Mouse (Mus musculus) hindbrain, embryonic 15.5 days (tissue): ENCODE data around the gene Spag9. TPM values are rescaled to one million over a fixed set of nuclear protein-coding genes. Genes with fewer than 3 reads are reported as not detected.
"Not testable (repeated sequence)": the region's sequence is repeated elsewhere in the genome, so short reads cannot be mapped to it uniquely, and the experiment has no call there.

Source experiments
- ATAC-seq: fragments of 200-750 bp; cut with Nextera tagmentation; 2 replicates; pipeline ENCODE4 v1.8.0; 2017; ENCODE audit warnings: low read depth, moderate number of reproducible peaks, moderate TSS enrichment; ENCODE audit not compliant: low FRiP score
- H3K27ac ChIP-seq: fragments of 300-500 bp; sonication (generic); replicated peaks from 2 replicates; pipeline ENCODE4 v1.5.1; 2015; ENCODE audit warnings: mild to moderate bottlenecking, inconsistent platforms
- H3K27me3 ChIP-seq: fragments of 300-500 bp; sonication (generic); 2 replicates; pipeline ENCODE4 v1.6.1; 2015; ENCODE audit warnings: control low read depth, inconsistent platforms
- H3K36me3 ChIP-seq: fragments of 300-500 bp; sonication (generic); 2 replicates; pipeline ENCODE4 v1.6.1; 2015; ENCODE audit warnings: control low read depth, inconsistent platforms
- H3K4me1 ChIP-seq: fragments of 300-500 bp; sonication (generic); replicated peaks from 2 replicates; pipeline ENCODE4 v1.6.1; 2015; ENCODE audit warnings: control low read depth, inconsistent platforms
- H3K4me2 ChIP-seq: fragments of 300-500 bp; sonication (generic); 2 replicates; pipeline ENCODE4 v1.6.1; 2015; ENCODE audit warnings: moderate library complexity, mild to moderate bottlenecking, inconsistent platforms
- H3K4me3 ChIP-seq: fragments of 300-500 bp; sonication (generic); 2 replicates; pipeline ENCODE4 v1.5.1; 2015; ENCODE audit warnings: mild to moderate bottlenecking, inconsistent platforms
- H3K9ac ChIP-seq: fragments of 300-500 bp; sonication (generic); 2 replicates; pipeline ENCODE4 v1.6.1; 2015; ENCODE audit warnings: inconsistent platforms
- H3K9me3 ChIP-seq: fragments of 300-500 bp; sonication (generic); 2 replicates; pipeline ENCODE4 v1.6.1; 2016; ENCODE audit warnings: control low read depth, inconsistent platforms
- WGBS: fragments of 180-500 bp; shearing (Covaris S2); methylation state at CpG from one replicate; pipeline ENCODE4 v1.1.7; 2015; 5-methylcytosine and 5-hydroxymethylcytosine counted together
- polyA plus RNA-seq: library from polyadenylated mRNA; unstranded; fragments of >200 nt; fragmentation: Nextera tagmentation; extraction: Ambion mirVana; gene quantifications from 2 replicates; pipeline ENCODE4 v1.2.1, GENCODE M21; 2015

The Spag9 gene
- polyA plus RNA-seq, 1 experiment from 2014 or later = 77.4 TPM

DNA sequence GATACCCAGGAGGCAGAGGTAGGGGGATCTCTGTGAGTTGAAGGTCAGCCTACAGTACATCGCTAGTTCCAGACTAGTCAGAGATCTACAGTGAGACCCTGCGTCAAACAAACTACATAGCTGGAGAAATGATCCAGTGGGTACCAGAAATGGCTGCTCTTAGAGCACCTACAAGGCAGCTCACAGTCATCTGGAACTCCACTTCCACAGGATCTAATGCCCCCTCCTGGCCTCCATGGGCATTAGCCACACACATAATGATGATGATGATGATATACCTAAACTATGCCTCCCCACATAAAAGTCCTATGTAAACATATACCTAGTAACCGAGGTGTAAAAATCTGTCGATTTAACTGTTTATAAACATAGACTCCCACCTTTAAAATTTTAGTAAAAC is 77.4 kb downstream of the Spag9 start:
- Histone ChIP-seq H3K9me3 (no peaks in the 10 kb centered on the region), H3K9ac (no peak overlapping the region), H3K4me2 (no peak overlapping the region), H3K36me3 (peaks cover 50% of the 10 kb centered on the region), H3K27me3 (no peaks in the 10 kb centered on the region), H3K4me1 (no peaks in the 10 kb centered on the region), H3K27ac (no peak overlapping the region), H3K4me3 (no peak overlapping the region)
- WGBS = 93% methylated on average over 4 of the region's 4 CpGs
- no peak for ATAC-seq

GRCm38 (mm10) chr11:94086966-94087365 is 91.1 kb downstream of the Spag9 start:
- H3K27ac ChIP-seq, H3K9ac ChIP-seq, H3K27me3 ChIP-seq, ATAC-seq, H3K4me3 ChIP-seq, H3K4me1 ChIP-seq, H3K9me3 ChIP-seq, H3K4me2 ChIP-seq: not testable (repeated sequence)
- WGBS = 75% methylated on average over 2 of the region's 2 CpGs
- peaks cover 78% of the 10 kb centered on the region for H3K36me3 ChIP-seq

- Histone ChIP-seq H3K4me3 (no peak overlapping the region), H3K36me3 (peaks cover 78% of the 10 kb centered on the region), H3K27ac (no peak overlapping the region), H3K27me3 (no peaks in the 10 kb centered on the region), H3K4me1 (no peaks in the 10 kb centered on the region), H3K4me2 (no peak overlapping the region), H3K9ac (no peak overlapping the region), H3K9me3 (no peaks in the 10 kb centered on the region)
- 82% methylated on average over 4 of the region's 4 CpGs for WGBS
- no peak for ATAC-seq
Measured at GRCm38 (mm10) chr11:94090496-94090895, 94.6 kb downstream of the Spag9 start.

DNA sequence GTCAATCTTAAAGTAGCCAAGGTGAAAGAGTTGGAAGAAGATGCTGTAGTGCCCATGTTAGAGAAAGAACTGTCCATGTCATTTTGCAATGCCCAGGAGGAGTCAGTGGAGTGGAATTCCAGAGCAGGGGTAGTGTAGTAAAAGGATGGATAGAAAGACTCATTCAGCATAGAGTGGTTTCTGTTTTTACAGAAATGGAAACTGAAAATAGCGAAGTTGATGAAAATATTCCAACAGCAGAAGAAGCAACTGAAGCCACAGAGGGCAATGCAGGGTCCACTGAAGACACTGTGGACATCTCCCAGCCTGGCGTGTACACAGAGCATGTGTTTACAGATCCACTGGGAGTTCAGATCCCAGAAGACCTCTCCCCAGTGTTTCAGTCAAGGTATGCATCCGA is 101.6 kb downstream of the Spag9 start:
- Histone ChIP-seq H3K4me3 (no peak overlapping the region), H3K36me3 (peaks cover 81% of the 10 kb centered on the region), H3K9ac (no peak overlapping the region), H3K27me3 (no peaks in the 10 kb centered on the region), H3K4me2 (no peak overlapping the region), H3K27ac (no peak overlapping the region), H3K4me1 (no peaks in the 10 kb centered on the region), H3K9me3 (no peaks in the 10 kb centered on the region)
- ATAC-seq = no peak
- WGBS = 91% methylated on average over 3 of the region's 3 CpGs

GRCm38 (mm10) chr11:94098840-94099239 is 102.9 kb downstream of the Spag9 start:
- Histone ChIP-seq H3K9me3 (no peaks in the 10 kb centered on the region), H3K27ac (no peak overlapping the region), H3K4me2 (no peak overlapping the region), H3K4me3 (no peak overlapping the region), H3K36me3 (peaks cover 79% of the 10 kb centered on the region), H3K4me1 (no peaks in the 10 kb centered on the region), H3K9ac (no peak overlapping the region), H3K27me3 (no peaks in the 10 kb centered on the region)
- ATAC-seq = no peak
- 94% methylated on average over 5 of the region's 5 CpGs for WGBS

- H3K27ac ChIP-seq = no peak overlapping the region
- H3K36me3 ChIP-seq = peaks cover 65% of the 10 kb centered on the region
- H3K27me3 ChIP-seq = no peaks in the 10 kb centered on the region
- no peak for ATAC-seq
- no peak overlapping the region for H3K9ac ChIP-seq
- H3K4me3 ChIP-seq = no peak overlapping the region
- H3K4me1 ChIP-seq = no peaks in the 10 kb centered on the region
- WGBS = 93% methylated on average over 2 of the region's 2 CpGs
- H3K4me2 ChIP-seq = no peak overlapping the region
- no peaks in the 10 kb centered on the region for H3K9me3 ChIP-seq
Measured at GRCm38 (mm10) chr11:94113795-94114194, 117.9 kb downstream of the Spag9 start.

- no peak overlapping the region for H3K4me3 ChIP-seq
- no peaks in the 10 kb centered on the region for H3K4me1 ChIP-seq
- no peaks in the 10 kb centered on the region for H3K9me3 ChIP-seq
- 97% methylated on average over 5 of the region's 5 CpGs for WGBS
- no peak overlapping the region for H3K27ac ChIP-seq
- no peak overlapping the region for H3K4me2 ChIP-seq
- H3K9ac ChIP-seq = no peak overlapping the region
- H3K36me3 ChIP-seq = peaks cover 68% of the 10 kb centered on the region
- ATAC-seq = no peak
- no peaks in the 10 kb centered on the region for H3K27me3 ChIP-seq
Measured at GRCm38 (mm10) chr11:94115408-94115807, 119.5 kb downstream of the Spag9 start.

DNA sequence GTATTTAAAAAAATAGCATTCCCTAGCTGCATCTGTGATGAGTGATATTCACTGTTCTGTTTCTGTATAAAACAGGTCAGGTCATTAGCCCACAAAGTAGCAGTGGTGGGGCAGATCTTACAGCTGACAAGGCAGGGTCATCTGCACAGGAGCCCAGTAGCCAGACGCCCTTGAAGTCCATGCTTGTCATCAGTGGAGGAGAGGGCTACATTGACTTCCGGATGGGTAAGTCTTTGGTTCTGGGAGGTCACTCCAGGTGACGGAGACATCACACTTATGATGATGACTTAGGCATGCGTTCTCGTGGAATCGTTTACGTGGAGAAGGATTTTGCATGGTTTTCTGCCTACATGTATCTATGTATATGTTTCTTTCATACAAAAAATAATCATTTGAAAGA is 120.8 kb downstream of the Spag9 start:
- WGBS = 98% methylated on average over 7 of the region's 7 CpGs
- H3K4me2 ChIP-seq = no peak overlapping the region
- H3K9ac ChIP-seq = no peak overlapping the region
- no peak for ATAC-seq
- H3K9me3 ChIP-seq = no peaks in the 10 kb centered on the region
- no peaks in the 10 kb centered on the region for H3K27me3 ChIP-seq
- no peak overlapping the region for H3K4me3 ChIP-seq
- peaks cover 77% of the 10 kb centered on the region for H3K36me3 ChIP-seq
- no peaks in the 10 kb centered on the region for H3K4me1 ChIP-seq
- H3K27ac ChIP-seq = no peak overlapping the region

DNA sequence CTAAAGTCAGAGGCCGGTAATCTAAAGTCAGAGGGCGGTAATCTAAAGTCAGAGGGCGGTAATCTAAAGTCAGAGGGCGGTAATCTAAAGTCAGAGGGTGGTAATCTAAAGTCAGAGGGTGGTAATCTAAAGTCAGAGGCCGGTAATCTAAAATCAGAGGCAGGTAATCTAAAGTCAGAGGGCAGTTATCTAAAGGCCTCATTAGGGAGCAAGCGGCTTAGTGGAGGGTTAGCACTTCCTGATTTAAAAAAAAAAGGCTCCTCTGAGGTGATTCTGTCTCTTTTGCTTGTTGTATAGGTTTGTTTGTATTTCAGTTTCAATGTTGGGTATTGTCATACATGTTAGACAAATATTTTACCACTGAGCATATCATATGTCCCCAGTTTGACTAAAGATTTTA is 121.9 kb downstream of the Spag9 start:
- H3K4me2 ChIP-seq = no peak overlapping the region
- no peak overlapping the region for H3K9ac ChIP-seq
- no peak overlapping the region for H3K4me3 ChIP-seq
- 98% methylated on average over 6 of the region's 6 CpGs for WGBS
- H3K4me1 ChIP-seq = no peaks in the 10 kb centered on the region
- no peak for ATAC-seq
- peaks cover 77% of the 10 kb centered on the region for H3K36me3 ChIP-seq
- H3K27ac ChIP-seq = no peak overlapping the region
- no peaks in the 10 kb centered on the region for H3K27me3 ChIP-seq
- no peaks in the 10 kb centered on the region for H3K9me3 ChIP-seq

DNA sequence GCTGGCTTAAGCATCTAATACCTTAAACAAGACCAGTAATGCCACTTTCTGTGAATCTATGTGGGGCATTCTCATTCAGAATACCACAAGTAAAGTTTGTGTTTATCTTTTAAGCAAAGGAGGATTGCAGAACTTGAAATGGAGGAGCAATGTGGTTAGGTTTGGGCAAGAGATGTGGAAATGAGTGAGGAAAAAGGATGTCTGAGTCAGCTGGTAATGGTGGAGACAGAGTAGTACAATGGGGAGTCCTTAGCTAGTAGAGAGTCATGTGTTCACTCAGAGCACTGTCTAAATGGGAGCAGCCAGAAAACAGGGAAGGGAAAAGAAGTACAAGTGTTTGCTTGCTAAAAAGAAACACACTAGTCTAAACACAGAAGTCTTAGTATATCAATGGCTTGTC is 122.7 kb downstream of the Spag9 start:
- Histone ChIP-seq H3K36me3 (peaks cover 75% of the 10 kb centered on the region), H3K27ac (no peak overlapping the region), H3K4me1 (no peaks in the 10 kb centered on the region), H3K9ac (no peak overlapping the region), H3K27me3 (no peaks in the 10 kb centered on the region), H3K9me3 (no peaks in the 10 kb centered on the region), H3K4me3 (no peak overlapping the region), H3K4me2 (no peak overlapping the region)
- ATAC-seq = no peak

DNA sequence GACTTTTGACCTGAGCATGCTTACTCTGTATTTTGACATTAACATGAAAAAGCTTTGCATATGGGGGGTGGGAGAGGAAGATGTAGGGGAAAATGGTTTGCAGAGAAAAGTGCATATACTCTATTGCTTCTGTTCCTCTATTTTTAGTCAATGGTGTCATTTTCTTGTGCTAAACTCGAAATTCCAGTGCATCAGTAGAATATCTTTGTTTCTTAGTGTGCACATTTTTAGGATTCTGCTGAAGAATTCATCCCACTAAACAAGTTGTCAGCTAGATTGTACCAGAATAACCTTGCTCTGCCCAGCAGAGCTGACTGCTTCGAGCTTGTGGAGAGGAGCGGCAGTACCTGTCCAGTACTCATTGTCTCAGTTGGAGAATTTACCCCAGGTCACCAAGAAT is 124.8 kb downstream of the Spag9 start:
- Histone ChIP-seq H3K9ac (no peak overlapping the region), H3K4me3 (no peak overlapping the region), H3K9me3 (no peaks in the 10 kb centered on the region), H3K4me1 (no peaks in the 10 kb centered on the region), H3K4me2 (no peak overlapping the region), H3K36me3 (peaks cover 74% of the 10 kb centered on the region), H3K27me3 (no peaks in the 10 kb centered on the region), H3K27ac (no peak overlapping the region)
- 96% methylated on average over 3 of the region's 3 CpGs for WGBS
- no peak for ATAC-seq

- Histone ChIP-seq H3K4me2 (no peak overlapping the region), H3K4me3 (no peak overlapping the region), H3K36me3 (peaks cover 69% of the 10 kb centered on the region), H3K27me3 (no peaks in the 10 kb centered on the region), H3K9ac (no peak overlapping the region), H3K27ac (no peak overlapping the region), H3K9me3 (no peaks in the 10 kb centered on the region), H3K4me1 (no peaks in the 10 kb centered on the region)
- no peak for ATAC-seq
- 92% methylated on average over 10 of the region's 10 CpGs for WGBS
Measured at GRCm38 (mm10) chr11:94121501-94121900, 125.6 kb downstream of the Spag9 start.

- H3K27me3 ChIP-seq = no peaks in the 10 kb centered on the region
- no peak overlapping the region for H3K4me3 ChIP-seq
- H3K27ac ChIP-seq = no peak overlapping the region
- no peaks in the 10 kb centered on the region for H3K9me3 ChIP-seq
- WGBS = 87% methylated on average over 9 of the region's 9 CpGs
- H3K36me3 ChIP-seq = peaks cover 67% of the 10 kb centered on the region
- H3K4me1 ChIP-seq = no peaks in the 10 kb centered on the region
- no peak overlapping the region for H3K9ac ChIP-seq
- no peak overlapping the region for H3K4me2 ChIP-seq
- ATAC-seq = no peak
Measured at GRCm38 (mm10) chr11:94122341-94123030, 126.6 kb downstream of the Spag9 start.
